Mouse (Mus musculus): ENCODE measurements at regions not wholly inside any gene's neighbourhood (a gene's known extent, or its start where the extent isn't known, plus 50 kb on each side); places are given as distances from the start of the nearest gene placed in this dataset.

DNA sequence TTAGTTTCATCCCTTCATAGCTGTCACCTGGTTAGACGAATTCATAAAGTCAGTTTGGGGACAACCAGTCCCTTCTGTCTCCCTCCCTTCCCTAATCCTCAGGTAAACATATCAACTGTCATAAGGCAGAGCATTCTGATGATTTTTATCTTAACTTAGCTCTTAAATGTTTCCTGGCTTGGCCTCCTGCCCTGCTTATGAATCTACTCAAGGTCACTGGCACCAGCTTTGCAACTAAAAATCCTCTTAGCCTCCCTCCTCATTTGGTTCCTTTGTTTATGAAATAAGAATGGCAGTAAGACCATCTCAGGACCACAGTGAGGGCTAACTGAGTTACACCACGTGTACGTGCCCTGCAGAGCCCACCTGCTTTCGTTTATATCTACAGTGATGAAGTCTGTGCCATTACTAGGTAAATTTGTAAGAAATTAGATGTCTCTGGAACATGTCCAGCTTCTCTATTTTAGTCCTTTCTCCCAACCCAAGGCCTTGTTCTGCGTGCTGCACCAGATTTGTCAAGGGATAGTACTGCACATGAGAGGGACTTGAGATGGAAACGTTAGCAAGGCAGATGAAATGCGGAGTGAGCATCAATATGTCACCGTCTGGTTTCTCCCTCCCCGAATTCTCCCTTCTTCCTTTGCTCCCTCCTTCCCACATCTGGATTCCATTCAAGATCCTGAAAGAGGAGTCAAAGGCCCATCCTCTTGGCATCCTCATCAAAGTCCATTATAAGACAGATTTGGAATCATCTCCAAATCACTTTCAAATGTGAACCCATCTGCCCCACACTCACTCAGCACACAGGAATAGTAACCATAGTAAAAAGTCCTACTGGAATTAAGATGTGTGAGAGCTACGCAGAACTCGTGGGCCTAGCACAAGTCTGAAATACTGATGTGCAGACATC lies 457.4 kb downstream of the Efna5 start:
- no peaks in the 10 kb centered on the region for H3K4me1 ChIP-seq (ENCODE audit: control insufficient read depth, insufficient read depth, low read length)
- H3K27ac ChIP-seq (ENCODE audit: insufficient read depth, low read length), result no peak overlapping the region
- H3K4me3 ChIP-seq (ENCODE audit: insufficient read depth, low read length), result no peak overlapping the region
- no peak for TF ChIP-seq POLR2A (IDR thresholded peaks at IDR 0.05; ENCODE audit: extremely low read depth, insufficient read depth, low read length)
- no peak for TF ChIP-seq CTCF (IDR thresholded peaks at IDR 0.05; ENCODE audit: extremely low read depth, insufficient read depth, low read length)

DNA sequence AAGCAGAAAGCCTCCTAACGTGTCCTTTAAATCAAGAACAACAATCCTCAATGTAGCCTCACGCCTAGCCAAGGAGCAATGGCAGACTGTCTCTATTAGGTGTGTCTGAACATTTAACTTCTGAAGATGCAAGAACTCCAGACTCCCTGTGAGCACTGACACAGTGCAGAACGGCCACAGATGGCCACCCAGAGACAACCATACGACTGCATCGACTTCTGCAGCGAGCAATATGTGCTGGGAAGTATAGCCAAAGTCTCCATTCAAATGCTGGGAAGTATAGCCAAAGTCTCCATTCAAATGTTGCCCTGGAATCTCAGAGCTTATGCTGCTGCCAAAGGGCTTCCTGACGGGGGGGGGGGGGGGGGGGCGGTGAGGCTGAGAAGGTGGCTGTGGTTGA lies 463.5 kb downstream of the Efna5 start:
- Histone ChIP-seq H3K27ac (ENCODE audit: insufficient read depth, low read length) (no peak overlapping the region), H3K4me3 (ENCODE audit: insufficient read depth, low read length) (no peak overlapping the region)
- TF ChIP-seq CTCF (IDR thresholded peaks at IDR 0.05; ENCODE audit: extremely low read depth, insufficient read depth, low read length) (no peak), POLR2A (IDR thresholded peaks at IDR 0.05; ENCODE audit: extremely low read depth, insufficient read depth, low read length) (no peak)

GRCm38 (mm10) chr17:62415152-62415551 lies 466.0 kb downstream of the Efna5 start:
- H3K4me3 ChIP-seq (ENCODE audit: insufficient read depth, low read length), result no peak overlapping the region
- TF ChIP-seq POLR2A (IDR thresholded peaks at IDR 0.05; ENCODE audit: extremely low read depth, insufficient read depth, low read length) (no peak), CTCF (IDR thresholded peaks at IDR 0.05; ENCODE audit: extremely low read depth, insufficient read depth, low read length) (no peak)
- H3K4me1 ChIP-seq (ENCODE audit: control insufficient read depth, insufficient read depth, low read length), result peaks cover 2% of the 10 kb centered on the region
- no peak overlapping the region for H3K27ac ChIP-seq (ENCODE audit: insufficient read depth, low read length)

More for the DNA sequence above, 463.5 kb downstream of the Efna5 start:
- peaks cover 2% of the 10 kb centered on the region for H3K4me1 ChIP-seq (ENCODE audit: control insufficient read depth, insufficient read depth, low read length)

GRCm38 (mm10) chr17:62412666-62413180 lies 468.4 kb downstream of the Efna5 start:
- no peak for TF ChIP-seq CTCF (IDR thresholded peaks at IDR 0.05; ENCODE audit: extremely low read depth, insufficient read depth, low read length)
- TF ChIP-seq POLR2A (IDR thresholded peaks at IDR 0.05; ENCODE audit: extremely low read depth, insufficient read depth, low read length), result no peak
- peaks cover 2% of the 10 kb centered on the region for H3K4me1 ChIP-seq (ENCODE audit: control insufficient read depth, insufficient read depth, low read length)
- H3K27ac ChIP-seq (ENCODE audit: insufficient read depth, low read length), result no peak overlapping the region
- no peak overlapping the region for H3K4me3 ChIP-seq (ENCODE audit: insufficient read depth, low read length)

GRCm38 (mm10) chr17:62403739-62404138 lies 477.4 kb downstream of the Efna5 start:
- H3K27ac ChIP-seq (ENCODE audit: insufficient read depth, low read length), result no peak overlapping the region
- no peak overlapping the region for H3K4me3 ChIP-seq (ENCODE audit: insufficient read depth, low read length)
- TF ChIP-seq POLR2A (IDR thresholded peaks at IDR 0.05; ENCODE audit: extremely low read depth, insufficient read depth, low read length), result no peak
- TF ChIP-seq CTCF (IDR thresholded peaks at IDR 0.05; ENCODE audit: extremely low read depth, insufficient read depth, low read length), result no peak
- H3K4me1 ChIP-seq (ENCODE audit: control insufficient read depth, insufficient read depth, low read length), result no peaks in the 10 kb centered on the region

- no peak for TF ChIP-seq POLR2A (IDR thresholded peaks at IDR 0.05; ENCODE audit: extremely low read depth, insufficient read depth, low read length)
- no peak for TF ChIP-seq CTCF (IDR thresholded peaks at IDR 0.05; ENCODE audit: extremely low read depth, insufficient read depth, low read length)
- Histone ChIP-seq H3K4me3 (ENCODE audit: insufficient read depth, low read length) (no peak overlapping the region), H3K4me1 (ENCODE audit: control insufficient read depth, insufficient read depth, low read length) (no peaks in the 10 kb centered on the region), H3K27ac (ENCODE audit: insufficient read depth, low read length) (no peak overlapping the region)
These were observed 487.6 kb downstream of the Efna5 start for GRCm38 (mm10) chr17:62393355-62394006.

DNA sequence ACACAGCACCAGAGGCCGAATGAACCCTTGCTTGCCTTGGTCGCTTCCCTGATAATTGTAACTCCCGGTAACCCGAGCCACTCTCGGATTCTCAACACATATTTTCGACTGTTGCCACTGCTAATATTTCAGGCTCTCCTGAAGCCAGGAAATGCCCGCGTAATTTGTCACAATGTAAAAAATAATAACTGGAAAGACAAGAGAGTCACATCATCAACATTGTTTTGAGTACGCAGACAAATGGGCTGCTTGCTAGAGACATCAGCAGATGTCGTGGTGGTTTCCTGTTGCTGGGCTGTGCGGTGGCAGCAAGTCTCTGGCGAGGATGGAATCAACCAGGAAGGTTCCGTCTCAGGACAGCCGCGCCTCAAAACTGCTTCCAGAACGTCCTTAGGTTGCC lies 497.1 kb downstream of the Efna5 start:
- no peaks in the 10 kb centered on the region for H3K4me1 ChIP-seq (ENCODE audit: control insufficient read depth, insufficient read depth, low read length)
- H3K4me3 ChIP-seq (ENCODE audit: insufficient read depth, low read length), result no peak overlapping the region
- TF ChIP-seq CTCF (IDR thresholded peaks at IDR 0.05; ENCODE audit: extremely low read depth, insufficient read depth, low read length), result no peak
- no peak for TF ChIP-seq POLR2A (IDR thresholded peaks at IDR 0.05; ENCODE audit: extremely low read depth, insufficient read depth, low read length)
- H3K27ac ChIP-seq (ENCODE audit: insufficient read depth, low read length), result no peak overlapping the region

DNA sequence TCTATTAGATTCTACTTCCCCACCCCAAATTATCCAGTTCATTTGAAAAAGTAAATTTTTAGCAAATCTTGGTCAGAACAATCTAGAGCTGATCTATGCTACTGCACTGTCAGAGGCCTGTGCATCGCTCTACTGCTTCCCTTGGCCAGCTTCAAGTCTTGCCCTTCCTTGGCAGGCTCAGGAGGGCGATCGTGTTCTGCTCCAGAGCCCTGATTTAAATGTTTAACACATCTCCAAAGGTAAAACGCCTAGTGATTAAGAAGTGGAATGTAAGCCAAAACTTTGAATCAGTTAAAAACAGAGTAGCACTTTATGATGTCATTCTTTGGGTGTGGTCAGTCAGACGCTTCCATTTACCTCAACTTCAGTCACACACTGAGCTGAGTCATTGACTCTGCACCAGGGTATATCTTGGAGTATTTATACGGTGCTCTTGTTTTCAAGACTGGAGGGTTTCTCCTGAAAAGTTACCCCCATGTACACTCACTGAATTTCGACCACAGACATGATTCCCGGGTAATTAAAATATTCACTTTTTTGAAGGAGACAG lies 502.2 kb downstream of the Efna5 start:
- no peak for TF ChIP-seq POLR2A (IDR thresholded peaks at IDR 0.05; ENCODE audit: extremely low read depth, insufficient read depth, low read length)
- no peak for TF ChIP-seq CTCF (IDR thresholded peaks at IDR 0.05; ENCODE audit: extremely low read depth, insufficient read depth, low read length)

GRCm38 (mm10) chr17:62369100-62369499 lies 512.0 kb downstream of the Efna5 start:
- no peak overlapping the region for H3K27ac ChIP-seq (ENCODE audit: insufficient read depth, low read length)
- no peaks in the 10 kb centered on the region for H3K4me1 ChIP-seq (ENCODE audit: control insufficient read depth, insufficient read depth, low read length)
- no peak overlapping the region for H3K4me3 ChIP-seq (ENCODE audit: insufficient read depth, low read length)
- TF ChIP-seq CTCF (IDR thresholded peaks at IDR 0.05; ENCODE audit: extremely low read depth, insufficient read depth, low read length) (no peak), POLR2A (IDR thresholded peaks at IDR 0.05; ENCODE audit: extremely low read depth, insufficient read depth, low read length) (no peak)

More for the DNA sequence above, 502.2 kb downstream of the Efna5 start:
- Histone ChIP-seq H3K4me1 (ENCODE audit: control insufficient read depth, insufficient read depth, low read length) (no peaks in the 10 kb centered on the region), H3K27ac (ENCODE audit: insufficient read depth, low read length) (no peak overlapping the region), H3K4me3 (ENCODE audit: insufficient read depth, low read length) (no peak overlapping the region)
